Mouse (Mus musculus) T-helper 1 cell (primary cell): ENCODE results near the gene Rdh11.
"Not testable (repeated sequence)": the region's sequence is repeated elsewhere in the genome, so short reads cannot be mapped to it uniquely, and the experiment has no call there.

Source experiments
- in situ Hi-C: fragments of 300-600 bp; cut with MboI, MseI; formaldehyde crosslinking; loops from one replicate; pipeline ENCODE4 v1.15.1; 2025; ENCODE audit warnings: high pct_unique_total_duplicates

Gene Rdh11

GRCm38 (mm10) chr12:79192193-79192592 is at the start of gene Rdh11:
Gene Rdh11, minus strand, starts transcription at chr12:79192293.
- in situ Hi-C loops, result loop anchor here (5.0 kb wide), 1 partner anchor 70 kb away; no protein-coding TSS in a partner anchor

- in situ Hi-C loops, result no loop called here
Observed at GRCm38 (mm10) chr12:79235485-79236080, 43.5 kb upstream of the Rdh11 start.

- in situ Hi-C loops, result no loop called here
Observed at GRCm38 (mm10) chr12:79217511-79217910, 25.4 kb upstream of the Rdh11 start.

- in situ Hi-C loops, result no loop called here
Observed at GRCm38 (mm10) chr12:79211447-79211846, 19.4 kb upstream of the Rdh11 start.

- in situ Hi-C loops, result no loop called here
Observed at GRCm38 (mm10) chr12:79208703-79209464, 16.8 kb upstream of the Rdh11 start, which contains the start of gene Rdh12. Gene Rdh12, plus strand, starts transcription at chr12:79208914.

- in situ Hi-C loops, result no loop called here
Observed at GRCm38 (mm10) chr12:79201882-79202281, 9.8 kb upstream of the Rdh11 start.

GRCm38 (mm10) chr12:79197105-79197504 is 5.0 kb upstream of the Rdh11 start:
- in situ Hi-C loops, result no loop called here

GRCm38 (mm10) chr12:79193441-79193840 is 1.3 kb upstream of the Rdh11 start:
- in situ Hi-C loops, result loop anchor here (5.0 kb wide), 1 partner anchor 69 kb away; no protein-coding TSS in a partner anchor

- in situ Hi-C loops, result loop anchor here (5.0 kb wide), 1 partner anchor 71 kb away; no protein-coding TSS in a partner anchor
Observed at GRCm38 (mm10) chr12:79191701-79192100, 392 bp downstream of the Rdh11 start.

GRCm38 (mm10) chr12:79190931-79191673 is 991 bp downstream of the Rdh11 start:
- in situ Hi-C loops, result loop anchor here (5.0 kb wide), 1 partner anchor 71 kb away; no protein-coding TSS in a partner anchor

GRCm38 (mm10) chr12:79185160-79185559 is 6.9 kb downstream of the Rdh11 start:
- in situ Hi-C loops, result not testable (repeated sequence)

- in situ Hi-C loops, result no loop called here
Observed at GRCm38 (mm10) chr12:79175998-79176397, 16.1 kb downstream of the Rdh11 start.

- in situ Hi-C loops, result no loop called here
Observed at GRCm38 (mm10) chr12:79173721-79174120, 18.4 kb downstream of the Rdh11 start.

- in situ Hi-C loops, result no loop called here
Observed at GRCm38 (mm10) chr12:79172019-79172941, 19.8 kb downstream of the Rdh11 start, which contains the start of gene Vti1b. Gene Vti1b, minus strand, starts transcription at chr12:79172667.

- in situ Hi-C loops, result no loop called here
Observed at GRCm38 (mm10) chr12:79171269-79171995, 20.7 kb downstream of the Rdh11 start.

- in situ Hi-C loops, result no loop called here
Observed at GRCm38 (mm10) chr12:79170421-79170820, 21.7 kb downstream of the Rdh11 start.

GRCm38 (mm10) chr12:79169173-79169572 is 22.9 kb downstream of the Rdh11 start:
- in situ Hi-C loops, result no loop called here

GRCm38 (mm10) chr12:79162876-79163275 is 29.2 kb downstream of the Rdh11 start:
- in situ Hi-C loops, result no loop called here

GRCm38 (mm10) chr12:79149653-79150052 is 42.4 kb downstream of the Rdh11 start:
- in situ Hi-C loops, result no loop called here

- in situ Hi-C loops, result no loop called here
Observed at GRCm38 (mm10) chr12:79141384-79141783, 50.7 kb downstream of the Rdh11 start.
